ENCODE assay signal across 26 mouse cellular contexts in genomic region chr13:114493826-114494225, GRCm38 (mm10). TPM values are rescaled to one million over a fixed set of nuclear protein-coding genes. Genes with fewer than 3 reads are reported as not detected.
"Had no signal": no experiment of that assay in that cellular context is flagged by ENCODE, and none has a peak within 500 bp of the region (broad histone marks: within the 10 kb centered on the region; RNA-seq: fewer than 3 reads in every experiment).

No protein-coding gene starts in this region.

- ATAC-seq: hindbrain, postnatal 0 days; intestine, postnatal 0 days; liver, embryonic 12.5 days had no signal

- H3K27me3 ChIP-seq: heart, embryonic 13.5 days; heart, embryonic 15.5 days; hindbrain, embryonic 13.5 days; hindbrain, embryonic 15.5 days; limb, embryonic 13.5 days; limb, embryonic 15.5 days; liver, embryonic 12.5 days had no signal

- H3K4me1 ChIP-seq: heart, embryonic 15.5 days; hindbrain, embryonic 13.5 days; hindbrain, embryonic 15.5 days; limb, embryonic 13.5 days; limb, embryonic 15.5 days; liver, embryonic 12.5 days had no signal

- H3K9me3 ChIP-seq: heart, embryonic 13.5 days; heart, embryonic 15.5 days; hindbrain, embryonic 13.5 days; hindbrain, embryonic 15.5 days; limb, embryonic 13.5 days; limb, embryonic 15.5 days; liver, embryonic 12.5 days had no signal

- H3K4me2 ChIP-seq: heart, embryonic 11.5 days; heart, embryonic 13.5 days; heart, embryonic 15.5 days; hindbrain, embryonic 13.5 days; hindbrain, embryonic 15.5 days; limb, embryonic 13.5 days; limb, embryonic 15.5 days; liver, embryonic 12.5 days had no signal

- H3K36me3 ChIP-seq: heart, embryonic 13.5 days; heart, embryonic 15.5 days; hindbrain, embryonic 13.5 days; hindbrain, embryonic 15.5 days; limb, embryonic 13.5 days; limb, embryonic 15.5 days; liver, embryonic 12.5 days had no signal

- H3K9ac ChIP-seq: heart, embryonic 13.5 days; heart, embryonic 15.5 days; hindbrain, embryonic 13.5 days; hindbrain, embryonic 15.5 days; limb, embryonic 13.5 days; limb, embryonic 15.5 days; liver, embryonic 12.5 days; liver, embryonic 14.5 days had no signal

- H3K4me3 ChIP-seq: gastrocnemius, adult 2 months; heart, embryonic 13.5 days; heart, embryonic 15.5 days; hindbrain, embryonic 13.5 days; hindbrain, embryonic 15.5 days; limb, embryonic 13.5 days; limb, embryonic 15.5 days; liver, embryonic 12.5 days had no signal

- H3K27ac ChIP-seq: gastrocnemius, adult 2 months; heart, embryonic 13.5 days; heart, embryonic 15.5 days; hindbrain, embryonic 13.5 days; hindbrain, embryonic 15.5 days; hindbrain, postnatal 0 days; limb, embryonic 13.5 days; limb, embryonic 15.5 days; liver, embryonic 12.5 days; liver, embryonic 14.5 days had no signal

- DNase-seq: gastrocnemius, adult 2 months; gastrocnemius, postnatal 10 days; gastrocnemius, postnatal 25 days; heart, adult 18-20 months; heart, postnatal 14 days; heart, postnatal 36 days; kidney, adult 18-20 months; kidney, adult 8-10 months; kidney, postnatal 10 days; kidney, postnatal 36 days; layer of hippocampus, adult 9-11 months; layer of hippocampus, postnatal 36 days; left cerebral cortex, postnatal 4 days had no signal

RNA-seq across cellular contexts. Expression of gene Fst, which starts 35.1 kb away (rescaled TPM):
- total RNA-seq: granulocyte monocyte progenitor cell, adult 5-6 weeks; hematopoietic stem cell, adult 5-6 weeks had no signal
